Mouse (Mus musculus): ENCODE measurements at regions not wholly inside any gene's neighbourhood (a gene's known extent, or its start where the extent isn't known, plus 50 kb on each side); places are given as distances from the start of the nearest gene placed in this dataset.

DNA sequence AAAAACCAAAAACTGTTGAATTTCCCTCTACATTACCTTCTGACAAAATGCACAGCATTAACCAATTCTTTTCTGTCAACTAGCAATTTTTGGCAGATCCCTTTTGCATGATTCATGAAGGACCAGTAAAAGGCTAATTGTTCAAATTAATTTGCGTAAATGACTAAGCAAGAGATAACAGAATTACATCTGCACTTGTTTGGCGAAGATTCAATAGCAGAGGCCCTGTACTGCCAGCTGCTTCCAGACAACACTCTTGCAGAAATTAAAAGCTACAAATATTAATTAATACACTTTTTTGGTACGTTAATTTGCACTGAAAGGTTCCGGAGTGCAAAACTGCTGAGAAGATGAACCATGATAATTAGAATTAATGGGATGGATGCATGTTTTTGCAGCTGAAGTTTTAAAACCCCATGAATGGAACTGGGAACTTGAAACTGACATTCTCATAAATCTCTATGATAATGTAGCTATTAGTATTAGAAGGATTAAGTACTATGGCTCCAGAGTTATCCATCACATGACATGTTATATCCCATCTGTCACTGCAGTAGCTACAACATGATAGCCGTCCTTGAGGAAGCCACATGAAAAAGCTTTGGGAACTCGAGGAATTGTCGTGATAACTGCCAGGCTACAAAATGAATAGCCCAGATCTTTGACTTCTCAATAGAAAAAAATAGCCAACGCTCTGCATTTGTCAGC lies 1479.3 kb upstream of the Acvr2a start:
- TF ChIP-seq CTCF (conservative IDR thresholded peaks at IDR 0.05; ENCODE audit: low read length), result no peak
- no peak for TF ChIP-seq POU5F1 (IDR thresholded peaks at IDR 0.05; ENCODE audit: borderline replicate concordance, low read length)
